Mouse (Mus musculus): ENCODE data around the gene Rpl15. TPM values are rescaled to one million over a fixed set of nuclear protein-coding genes. Genes with fewer than 3 reads are reported as not detected.
"Not testable (repeated sequence)": the region's sequence is repeated elsewhere in the genome, so short reads cannot be mapped to it uniquely, and the experiment has no call there.

Rpl15 gene
- 768 and 793 TPM in 2 replicates for total RNA-seq (2017)

- peak; percentile 97 for ATAC-seq (ENCODE audit: extremely low read depth, insufficient number of reproducible peaks, low FRiP score, poor library complexity, severe bottlenecking)
These were observed at the start of gene Rpl15, which contains the start of gene Nkiras1 for GRCm38 (mm10) chr14:18270529-18271441. Rpl15 (minus strand) TSS chr14:18271391. Nkiras1 (plus strand) TSS chr14:18271136.

- no peak for ATAC-seq (ENCODE audit: extremely low read depth, insufficient number of reproducible peaks, low FRiP score, poor library complexity, severe bottlenecking)
These were observed 46.5 kb upstream of the Rpl15 start for GRCm38 (mm10) chr14:18317457-18318411.

GRCm38 (mm10) chr14:18304165-18304564 lies 33.0 kb upstream of the Rpl15 start:
- no peak for ATAC-seq (ENCODE audit: extremely low read depth, insufficient number of reproducible peaks, low FRiP score, poor library complexity, severe bottlenecking)

- ATAC-seq (ENCODE audit: extremely low read depth, insufficient number of reproducible peaks, low FRiP score, poor library complexity, severe bottlenecking), result no peak
These were observed 32.1 kb upstream of the Rpl15 start for GRCm38 (mm10) chr14:18303262-18303661.

GRCm38 (mm10) chr14:18302750-18303149 lies 31.6 kb upstream of the Rpl15 start:
- no peak for ATAC-seq (ENCODE audit: extremely low read depth, insufficient number of reproducible peaks, low FRiP score, poor library complexity, severe bottlenecking)

- peak; percentile 76 for ATAC-seq (ENCODE audit: extremely low read depth, insufficient number of reproducible peaks, low FRiP score, poor library complexity, severe bottlenecking)
These were observed 30.4 kb upstream of the Rpl15 start for GRCm38 (mm10) chr14:18301591-18301990.

- ATAC-seq (ENCODE audit: extremely low read depth, insufficient number of reproducible peaks, low FRiP score, poor library complexity, severe bottlenecking), result no peak
These were observed 29.5 kb upstream of the Rpl15 start for GRCm38 (mm10) chr14:18300676-18301075.

- no peak for ATAC-seq (ENCODE audit: extremely low read depth, insufficient number of reproducible peaks, low FRiP score, poor library complexity, severe bottlenecking)
These were observed 27.7 kb upstream of the Rpl15 start for GRCm38 (mm10) chr14:18298874-18299273.

- no peak for ATAC-seq (ENCODE audit: extremely low read depth, insufficient number of reproducible peaks, low FRiP score, poor library complexity, severe bottlenecking)
These were observed 26.2 kb upstream of the Rpl15 start for GRCm38 (mm10) chr14:18297441-18297840.

- ATAC-seq (ENCODE audit: extremely low read depth, insufficient number of reproducible peaks, low FRiP score, poor library complexity, severe bottlenecking), result no peak
These were observed 21.4 kb upstream of the Rpl15 start for GRCm38 (mm10) chr14:18292578-18292977.

GRCm38 (mm10) chr14:18292111-18292510 lies 20.9 kb upstream of the Rpl15 start:
- ATAC-seq (ENCODE audit: extremely low read depth, insufficient number of reproducible peaks, low FRiP score, poor library complexity, severe bottlenecking), result no peak

GRCm38 (mm10) chr14:18287391-18287790 lies 16.2 kb upstream of the Rpl15 start:
- no peak for ATAC-seq (ENCODE audit: extremely low read depth, insufficient number of reproducible peaks, low FRiP score, poor library complexity, severe bottlenecking)

GRCm38 (mm10) chr14:18286441-18286840 lies 15.2 kb upstream of the Rpl15 start:
- no peak for ATAC-seq (ENCODE audit: extremely low read depth, insufficient number of reproducible peaks, low FRiP score, poor library complexity, severe bottlenecking)

GRCm38 (mm10) chr14:18285476-18285875 lies 14.3 kb upstream of the Rpl15 start:
- ATAC-seq (ENCODE audit: extremely low read depth, insufficient number of reproducible peaks, low FRiP score, poor library complexity, severe bottlenecking), result no peak

- 0 out of 2 replicates have a peak, but pooled peaks have one; percentile 13 for ATAC-seq (ENCODE audit: extremely low read depth, insufficient number of reproducible peaks, low FRiP score, poor library complexity, severe bottlenecking)
These were observed 13.4 kb upstream of the Rpl15 start for GRCm38 (mm10) chr14:18284581-18284980.

- ATAC-seq (ENCODE audit: extremely low read depth, insufficient number of reproducible peaks, low FRiP score, poor library complexity, severe bottlenecking), result no peak
These were observed 9.2 kb upstream of the Rpl15 start for GRCm38 (mm10) chr14:18280375-18280774.

GRCm38 (mm10) chr14:18274526-18274925 lies 3.3 kb upstream of the Rpl15 start:
- ATAC-seq (ENCODE audit: extremely low read depth, insufficient number of reproducible peaks, low FRiP score, poor library complexity, severe bottlenecking), result no peak

- ATAC-seq (ENCODE audit: extremely low read depth, insufficient number of reproducible peaks, low FRiP score, poor library complexity, severe bottlenecking), result no peak
These were observed 475 bp upstream of the Rpl15 start for GRCm38 (mm10) chr14:18271666-18272065.

GRCm38 (mm10) chr14:18269947-18270528 lies 1.2 kb downstream of the Rpl15 start:
- ATAC-seq (ENCODE audit: extremely low read depth, insufficient number of reproducible peaks, low FRiP score, poor library complexity, severe bottlenecking), result not testable (repeated sequence)
